Mouse (Mus musculus) brain, adult 2 months (tissue): ENCODE measurements around the gene Il1rap.
A peak's percentile ranks its signal among the peaks of the same experiment; 100 is the strongest.

ENCODE experiments used
- DNase-seq: peaks from one replicate; pipeline ENCODE4 v3.0.0; 2011; ENCODE audit warnings: low read depth, low spot score

Il1rap gene

GRCm38 (mm10) chr16:26612499-26613220 is 31.2 kb downstream of the Il1rap start:
- peak; percentile 61 for DNase-seq

GRCm38 (mm10) chr16:26623141-26623540 is 41.6 kb downstream of the Il1rap start:
- no peak for DNase-seq

- DNase-seq = peak; percentile 65
Measured at GRCm38 (mm10) chr16:26626065-26626464, 44.6 kb downstream of the Il1rap start.

- peak; percentile 64 for DNase-seq
Measured at GRCm38 (mm10) chr16:26634800-26635199, 53.3 kb downstream of the Il1rap start.

GRCm38 (mm10) chr16:26643077-26643476 is 61.6 kb downstream of the Il1rap start:
- no peak for DNase-seq

DNA sequence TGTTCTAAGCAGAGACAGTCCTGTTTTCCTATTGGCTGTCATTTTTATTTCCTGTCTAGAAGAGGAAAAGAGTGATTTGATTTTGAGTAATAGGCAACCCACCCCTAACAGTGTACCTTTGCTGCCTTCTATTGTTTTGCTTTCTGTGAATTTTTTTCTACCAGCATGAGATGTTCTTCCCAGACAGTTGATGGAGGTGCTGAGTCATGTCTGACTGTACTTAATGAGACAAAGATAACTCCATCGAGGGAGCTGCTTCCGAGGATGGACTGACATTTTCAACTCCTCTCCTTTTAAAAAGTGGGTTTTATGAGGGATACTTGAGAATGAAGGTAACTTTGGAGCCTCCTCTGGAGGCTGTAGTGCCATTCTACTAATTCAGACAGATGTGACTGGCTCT is 64.6 kb downstream of the Il1rap start:
- peak; percentile 54 for DNase-seq

GRCm38 (mm10) chr16:26647036-26647435 is 65.5 kb downstream of the Il1rap start:
- DNase-seq = peak; percentile 34

DNA sequence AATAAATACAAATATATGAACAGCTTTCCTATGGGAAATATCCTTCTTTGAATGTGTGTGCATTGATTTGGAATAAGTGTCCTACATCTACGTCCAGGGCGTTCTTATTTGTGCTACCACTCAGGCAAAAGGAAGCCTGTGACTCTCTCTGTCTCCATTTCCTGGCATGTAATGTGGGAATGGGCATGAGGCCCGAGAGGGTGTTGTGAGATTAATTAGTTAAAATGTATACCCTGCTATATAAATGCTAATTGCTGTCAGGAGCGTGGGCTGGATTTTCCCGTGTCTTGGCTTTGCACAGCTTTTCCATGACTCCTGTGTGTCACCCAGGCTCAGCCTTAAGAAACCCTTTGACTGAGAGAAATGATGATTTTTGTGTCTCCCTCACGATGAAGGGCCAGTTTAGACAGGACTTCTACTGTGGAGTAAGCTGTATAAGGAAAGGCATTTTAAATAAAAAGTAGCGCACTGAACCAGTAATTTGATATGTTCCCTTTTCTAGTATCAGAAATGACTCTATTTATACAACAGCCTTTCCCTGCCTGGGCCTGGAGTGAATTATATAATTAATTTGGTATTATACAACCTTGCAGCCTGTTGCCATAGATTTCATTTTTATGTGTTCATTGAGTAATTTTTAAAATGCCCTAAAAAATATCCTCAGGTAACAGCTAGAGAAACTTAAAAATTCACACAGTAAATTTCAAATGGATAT is 81.4 kb downstream of the Il1rap start:
- DNase-seq = peak; percentile 35

GRCm38 (mm10) chr16:26666401-26666800 is 84.9 kb downstream of the Il1rap start:
- DNase-seq = peak; percentile 48

GRCm38 (mm10) chr16:26669081-26669480 is 87.6 kb downstream of the Il1rap start:
- no peak for DNase-seq

GRCm38 (mm10) chr16:26680381-26680780 is 98.9 kb downstream of the Il1rap start:
- no peak for DNase-seq

GRCm38 (mm10) chr16:26689771-26690170 is 108.3 kb downstream of the Il1rap start:
- no peak for DNase-seq

DNA sequence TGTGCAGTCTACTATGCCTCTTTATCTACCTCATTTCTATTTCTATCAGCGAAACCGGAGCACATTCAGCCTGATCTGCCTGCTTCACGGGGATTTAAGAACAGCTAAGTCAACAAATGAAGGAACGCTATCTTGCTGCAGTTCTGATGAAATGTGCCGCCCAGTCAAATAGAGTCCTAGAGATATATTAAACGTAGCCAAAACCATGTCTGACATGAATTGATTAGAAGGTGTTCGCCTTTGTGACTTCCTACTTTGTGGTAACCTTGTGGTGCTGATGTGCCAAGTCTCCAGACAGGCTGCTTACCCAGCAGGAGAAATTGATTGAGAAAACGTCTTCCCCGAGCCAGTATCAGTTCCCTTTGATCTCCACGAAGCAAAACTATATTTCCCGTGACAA is 109.8 kb downstream of the Il1rap start:
- DNase-seq = no peak

DNA sequence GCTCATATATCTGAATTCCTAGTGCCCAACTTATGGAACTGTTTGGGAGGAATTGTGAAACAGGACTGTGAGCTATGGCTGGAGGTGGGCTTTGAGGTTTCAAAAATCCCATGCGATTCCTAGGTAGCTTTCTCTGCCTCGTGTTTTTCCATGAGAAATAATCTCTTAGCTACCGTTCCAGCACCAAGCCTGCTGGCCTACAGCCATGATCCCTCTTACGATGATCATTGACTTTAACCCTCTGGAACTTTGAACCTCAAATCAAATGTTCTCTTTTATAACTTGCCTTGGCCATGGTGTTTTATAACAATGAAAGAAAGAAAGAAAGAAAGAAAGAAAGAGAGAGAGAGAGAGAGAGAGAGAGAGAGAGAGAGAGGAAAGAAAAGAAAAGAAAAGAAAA is 116.6 kb downstream of the Il1rap start:
- no peak for DNase-seq

GRCm38 (mm10) chr16:26700440-26701103 is 119.1 kb downstream of the Il1rap start:
- peak; percentile 30 for DNase-seq

DNA sequence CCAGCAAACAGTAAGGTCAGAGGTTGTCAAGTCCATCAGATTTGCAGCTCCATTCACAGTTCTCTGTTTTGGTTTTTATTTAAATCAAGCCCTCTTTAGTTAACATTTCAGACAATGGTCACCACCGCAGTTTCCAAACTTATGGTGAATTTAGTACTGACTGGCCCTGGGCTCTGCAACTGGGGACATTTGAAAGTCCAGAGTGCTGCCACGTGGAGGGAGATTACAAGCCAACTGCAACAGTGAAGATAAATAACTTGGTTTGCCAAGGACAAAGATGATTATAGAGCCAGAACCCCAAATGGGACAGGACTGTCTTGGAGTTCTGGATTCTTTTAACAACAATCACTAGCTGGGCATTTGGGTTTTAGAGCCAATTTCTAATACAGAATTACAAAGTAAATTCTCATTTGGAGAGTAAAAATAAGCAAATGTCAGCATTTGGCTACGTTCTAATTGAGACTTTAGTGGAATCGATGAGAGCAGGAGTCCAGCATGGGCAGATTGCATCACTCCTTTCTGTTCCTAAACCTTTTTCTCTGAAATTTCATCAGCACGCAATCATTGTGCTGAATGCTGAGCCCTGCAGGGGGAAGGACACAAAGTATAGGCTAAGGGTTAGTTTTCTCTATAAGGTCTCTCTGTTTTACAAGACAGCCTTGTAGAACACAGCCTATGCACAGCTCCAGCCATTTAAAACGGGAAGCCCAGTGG is 124.3 kb downstream of the Il1rap start:
- DNase-seq = peak; percentile 10

GRCm38 (mm10) chr16:26706503-26706902 is 125.0 kb downstream of the Il1rap start:
- no peak for DNase-seq

DNA sequence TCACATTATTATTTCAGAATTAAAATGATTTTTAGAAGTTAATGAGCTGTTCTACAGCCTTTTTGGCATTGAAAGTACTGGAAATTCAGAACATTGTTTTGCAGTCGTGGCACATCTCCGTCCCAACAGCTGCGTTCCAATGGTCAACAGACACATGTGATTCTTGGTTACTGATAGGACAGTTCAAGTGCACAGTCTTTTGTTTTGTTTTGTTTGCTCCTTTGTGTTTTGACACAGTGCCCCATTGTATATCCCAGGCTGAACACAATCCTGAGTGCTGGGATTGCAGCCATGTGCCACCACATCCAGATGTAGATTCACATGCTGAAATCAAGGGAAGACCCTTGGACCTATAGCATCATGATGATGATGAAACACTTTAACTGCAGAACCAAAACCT is 129.4 kb downstream of the Il1rap start:
- peak; percentile 90 for DNase-seq

GRCm38 (mm10) chr16:26713538-26714316 is 132.2 kb downstream of the Il1rap start:
- DNase-seq = peak; percentile 67

DNA sequence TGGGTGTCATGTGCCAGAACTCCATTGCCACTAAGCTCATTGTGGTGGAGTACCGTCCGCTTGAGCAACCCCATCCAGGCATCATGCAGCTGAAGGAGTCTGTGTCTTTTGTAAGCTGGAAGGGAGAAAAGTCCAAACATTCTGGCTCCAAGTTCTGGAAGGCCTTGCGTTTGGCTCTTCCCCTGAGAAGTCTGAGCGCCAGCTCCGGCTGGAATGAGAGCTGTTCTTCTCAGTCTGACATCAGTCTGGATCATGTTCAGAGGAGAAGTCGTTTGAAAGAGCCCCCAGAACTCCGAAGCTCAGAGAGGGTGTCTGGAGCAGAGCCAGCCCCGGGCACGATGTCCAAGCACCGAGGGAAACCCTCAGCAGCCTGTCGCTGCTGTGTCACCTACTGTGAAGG is 141.0 kb downstream of the Il1rap start:
- DNase-seq = peak; percentile 35
